Mouse (Mus musculus) hindlimb bud, embryonic 11.5 days (tissue): ENCODE measurements around the gene Mthfd1l.

Experiments used
- DNase-seq: peaks from one replicate; pipeline ENCODE4 v3.0.0-alpha.2; 2012; ENCODE audit warnings: low read depth, low spot score; ENCODE audit errors: extremely low spot score

Mthfd1l gene

DNA sequence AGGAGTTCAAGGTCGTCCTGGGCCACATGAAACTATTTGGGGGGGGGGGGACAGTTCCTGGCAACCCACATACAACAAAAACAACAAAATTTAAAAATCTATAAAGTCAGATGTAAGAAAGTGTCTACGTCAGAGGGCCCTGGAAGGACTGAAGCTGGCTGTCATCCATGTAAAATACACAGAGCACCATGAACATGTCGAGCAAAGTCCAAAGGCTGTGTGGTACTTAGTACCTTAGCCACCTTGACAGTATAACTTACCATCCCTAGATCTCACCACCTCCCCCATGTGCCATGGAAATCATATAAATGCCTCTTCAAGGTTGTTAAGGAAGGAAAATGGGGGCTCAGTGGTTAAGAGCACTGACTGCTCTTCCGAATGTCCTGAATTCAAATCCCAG, 174.0 kb downstream of the Mthfd1l start:
- DNase-seq: no peak

DNA sequence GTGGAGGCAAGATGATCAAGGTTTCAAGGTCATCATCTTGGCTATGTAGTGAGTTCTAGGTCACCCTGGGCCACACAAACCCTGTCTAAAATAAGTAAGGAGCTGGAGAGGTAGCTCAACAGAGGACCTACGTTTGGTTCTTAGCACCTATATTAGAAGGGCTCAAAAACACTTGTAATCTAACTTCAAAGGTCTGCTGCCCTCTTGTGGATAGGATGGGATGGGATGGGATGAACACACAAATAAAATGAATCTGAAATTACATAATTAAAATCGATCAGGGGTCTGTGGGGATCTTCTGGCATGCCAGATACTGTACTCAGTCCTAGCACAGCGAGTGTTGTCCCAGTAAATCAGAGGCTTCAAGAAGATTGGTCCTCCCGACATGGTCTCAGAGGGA, 178.2 kb downstream of the Mthfd1l start:
- no peak for DNase-seq

DNA sequence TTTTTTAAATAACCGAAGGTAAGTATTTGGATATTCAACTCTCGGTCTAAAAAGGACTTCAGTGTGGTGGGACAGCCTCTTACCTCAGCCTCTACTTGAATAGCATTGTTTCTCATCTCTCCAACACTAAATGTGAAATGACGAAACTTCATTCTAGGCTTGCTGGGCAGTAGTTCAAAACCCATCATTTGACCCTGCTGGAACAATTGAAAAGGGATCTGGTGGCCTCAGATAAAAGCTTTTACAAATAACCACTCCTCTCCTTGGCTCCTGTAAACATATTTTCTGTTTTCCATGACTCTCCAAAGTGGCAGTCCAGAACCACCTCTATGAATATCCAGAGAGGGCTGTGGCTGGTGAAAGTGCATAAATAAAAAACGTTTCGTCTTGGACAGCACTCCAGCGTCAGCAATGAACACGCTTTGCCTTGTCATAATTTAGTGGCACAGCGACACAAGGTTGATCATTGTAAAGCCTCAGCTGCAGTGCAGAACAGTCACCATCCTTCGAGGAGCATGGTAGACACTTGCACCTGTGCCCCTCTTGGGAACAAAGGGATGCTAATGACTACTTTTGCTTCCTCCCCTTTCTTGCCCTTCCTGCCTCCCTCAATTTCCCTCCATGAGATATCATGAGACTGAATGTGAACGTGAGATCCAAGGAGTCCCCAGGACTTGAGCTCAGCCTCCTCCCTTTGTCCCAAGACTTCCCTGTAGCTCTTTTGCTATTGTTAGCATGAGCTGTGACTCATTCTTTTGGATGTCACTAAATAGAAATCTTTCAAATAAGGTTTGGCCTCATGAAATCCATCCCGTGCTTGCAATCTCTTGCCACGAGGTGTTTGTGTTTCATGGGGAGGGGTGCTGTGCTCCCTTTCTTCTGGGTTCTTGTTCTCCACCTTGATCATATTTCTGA, 179.2 kb downstream of the Mthfd1l start:
- DNase-seq: no peak

DNA sequence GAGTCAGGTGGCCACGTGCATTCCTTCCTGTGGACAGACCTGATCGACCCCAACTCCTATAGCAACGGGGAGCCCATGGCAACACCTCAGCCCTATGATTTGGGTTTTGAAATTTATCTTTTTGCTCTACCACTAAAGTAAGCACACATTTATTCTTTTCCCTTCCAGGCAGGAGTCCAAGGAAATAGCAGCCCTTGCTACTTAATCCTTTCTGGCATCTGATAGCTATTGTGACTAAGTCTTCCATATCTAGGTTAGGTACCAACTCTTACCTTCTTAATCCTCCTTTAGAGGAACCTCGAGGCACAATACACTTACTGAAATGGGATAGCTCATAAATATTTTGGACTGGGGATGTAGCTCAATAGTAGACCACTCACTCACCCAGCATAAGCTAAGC, 180.1 kb downstream of the Mthfd1l start:
- no peak for DNase-seq

DNA sequence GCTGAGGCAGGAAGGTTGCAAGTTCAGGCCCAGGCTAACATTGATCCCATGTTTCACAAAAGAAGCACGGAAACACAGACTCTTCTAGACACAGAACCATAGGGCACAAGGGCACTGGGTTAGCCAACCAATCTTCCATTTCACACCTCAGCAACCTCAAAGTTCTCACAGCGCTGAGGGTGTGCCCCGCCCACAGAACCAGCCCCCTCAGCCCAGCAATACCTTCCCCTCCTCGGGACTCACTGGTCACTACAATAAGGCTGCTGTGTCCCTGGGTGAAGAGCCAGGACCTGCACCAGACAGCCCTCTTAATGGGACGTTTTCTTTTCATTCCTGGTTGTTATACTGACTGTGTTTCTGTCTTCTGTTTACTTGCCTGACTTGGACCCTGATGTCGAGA, 181.1 kb downstream of the Mthfd1l start:
- no peak for DNase-seq

DNA sequence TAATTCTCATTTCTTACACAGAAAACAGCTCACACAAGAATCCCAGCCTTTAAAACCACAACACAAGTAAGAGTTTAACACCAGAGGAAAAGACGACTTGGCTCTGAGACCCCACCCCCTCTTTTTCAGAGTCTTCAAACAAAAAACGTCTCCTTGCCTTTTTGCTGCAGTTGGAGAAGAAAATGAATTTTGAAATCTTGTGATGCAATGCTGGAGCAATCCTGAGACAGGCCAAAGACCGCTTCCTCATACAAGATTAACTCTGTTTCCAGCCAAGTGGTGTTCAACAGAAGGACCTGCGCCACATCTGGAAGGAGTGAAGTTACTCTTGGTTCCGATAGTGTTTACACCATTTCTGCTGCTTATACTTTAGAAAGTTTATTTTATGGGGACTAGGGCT, 182.6 kb downstream of the Mthfd1l start:
- DNase-seq: no peak

DNA sequence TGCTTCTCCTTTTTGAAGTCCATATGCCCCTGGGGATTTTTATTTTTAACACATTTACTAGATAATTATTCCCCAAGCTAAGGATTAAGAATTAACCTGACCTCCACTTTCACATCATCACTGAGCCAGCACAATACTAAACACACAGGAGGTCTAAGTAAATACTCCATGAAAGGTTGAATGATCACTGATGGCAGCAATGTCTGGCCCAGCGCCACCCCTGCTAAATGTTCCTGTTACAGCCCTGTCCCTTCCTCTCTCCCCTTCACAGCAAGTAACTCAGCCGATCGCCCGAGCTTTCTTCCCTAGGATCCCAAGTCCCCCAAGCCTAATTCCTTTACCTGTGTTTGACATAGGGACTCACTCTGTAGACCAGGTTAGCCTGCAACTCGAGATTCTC, 185.6 kb downstream of the Mthfd1l start:
- no peak for DNase-seq

DNA sequence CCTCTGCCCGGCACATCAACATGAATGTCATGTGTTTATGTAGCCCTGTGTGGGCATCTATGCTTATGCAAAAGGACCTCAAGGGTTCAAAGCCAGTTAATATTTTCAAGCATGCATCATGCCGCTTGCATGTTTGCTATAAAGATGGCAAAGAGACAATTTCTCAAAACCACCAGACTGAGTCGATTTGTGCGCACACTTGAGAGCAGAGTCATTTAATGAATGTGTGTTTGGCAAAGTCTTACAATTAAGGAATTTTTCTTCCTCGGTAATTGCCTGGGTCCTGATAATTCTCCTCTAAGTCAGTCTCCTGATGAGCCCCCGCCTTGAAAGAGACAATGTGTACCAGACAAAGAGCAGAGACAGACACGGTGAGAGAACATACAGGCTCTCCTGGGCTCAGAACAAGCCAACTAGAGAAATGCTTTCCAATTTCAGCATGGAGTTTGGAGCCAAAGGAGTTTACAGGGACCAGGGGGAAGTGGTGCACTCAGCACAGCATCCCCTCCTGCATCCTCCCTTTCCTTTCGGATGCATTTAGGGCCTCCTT, 186.7 kb downstream of the Mthfd1l start:
- DNase-seq: no peak

DNA sequence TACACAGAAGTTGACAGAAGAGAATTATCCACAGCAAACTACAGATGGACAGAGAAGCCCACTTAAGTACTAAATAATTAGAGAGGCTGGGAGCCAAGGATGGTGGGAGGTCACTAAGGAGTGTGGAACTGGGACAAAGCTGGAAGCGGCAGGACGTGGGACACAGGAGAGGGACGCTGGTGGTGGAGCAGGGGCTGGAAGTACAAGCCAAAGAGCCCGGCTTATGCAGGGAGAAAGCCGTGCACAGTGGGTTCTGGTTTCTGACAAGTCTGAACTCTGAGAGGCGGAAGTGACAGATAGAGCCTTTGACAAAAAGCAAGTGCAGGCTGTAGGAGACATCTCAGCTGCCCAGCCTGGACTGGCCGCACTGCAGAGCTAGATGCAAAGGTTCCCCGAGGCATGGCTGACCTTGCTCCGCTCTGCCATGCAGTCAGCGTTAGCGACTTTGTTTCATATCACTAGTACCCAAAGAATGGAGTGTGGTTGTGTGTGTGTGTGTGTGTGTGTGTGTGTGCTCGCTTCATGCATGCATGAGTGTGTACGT, 187.4 kb downstream of the Mthfd1l start:
- no peak for DNase-seq

DNA sequence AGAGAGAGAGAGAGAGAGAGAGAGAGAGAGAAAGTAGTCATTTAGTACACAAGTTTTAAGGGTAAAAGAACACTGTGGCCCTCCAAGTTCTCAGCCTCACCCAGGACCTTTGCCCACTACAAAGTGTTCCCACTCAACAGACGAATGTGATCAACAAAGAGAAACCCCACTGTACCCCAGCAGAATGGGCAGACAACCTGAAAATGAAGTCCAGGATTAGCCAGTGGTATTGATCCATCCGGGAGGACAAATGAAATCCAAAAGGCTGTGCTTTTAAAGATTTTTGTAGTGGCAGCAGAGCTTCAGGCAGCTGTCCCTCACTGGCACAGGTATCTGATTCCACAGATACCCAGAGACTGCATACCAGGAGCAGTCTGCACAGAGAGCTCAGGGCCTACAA, 189.1 kb downstream of the Mthfd1l start:
- DNase-seq: no peak

DNA sequence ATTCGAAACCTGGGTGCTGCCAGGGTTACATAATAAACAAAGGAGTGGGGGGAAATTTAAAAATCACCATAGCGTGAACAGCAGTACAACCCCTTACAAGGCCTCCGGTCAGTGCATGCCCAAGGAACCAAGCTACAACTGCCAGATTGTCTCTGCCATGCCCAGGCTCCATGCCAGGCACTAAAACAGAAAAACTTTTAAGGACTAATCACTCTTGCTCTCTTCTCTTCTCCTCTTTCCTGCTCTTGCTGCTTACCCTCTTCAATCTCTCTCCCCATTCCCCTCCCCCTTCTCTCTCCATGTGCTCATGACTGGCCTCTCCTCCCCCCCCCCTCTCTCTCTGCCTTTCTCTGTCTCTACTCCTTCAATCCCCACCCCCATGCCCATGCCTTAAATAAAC, 190.1 kb downstream of the Mthfd1l start:
- no peak for DNase-seq

DNA sequence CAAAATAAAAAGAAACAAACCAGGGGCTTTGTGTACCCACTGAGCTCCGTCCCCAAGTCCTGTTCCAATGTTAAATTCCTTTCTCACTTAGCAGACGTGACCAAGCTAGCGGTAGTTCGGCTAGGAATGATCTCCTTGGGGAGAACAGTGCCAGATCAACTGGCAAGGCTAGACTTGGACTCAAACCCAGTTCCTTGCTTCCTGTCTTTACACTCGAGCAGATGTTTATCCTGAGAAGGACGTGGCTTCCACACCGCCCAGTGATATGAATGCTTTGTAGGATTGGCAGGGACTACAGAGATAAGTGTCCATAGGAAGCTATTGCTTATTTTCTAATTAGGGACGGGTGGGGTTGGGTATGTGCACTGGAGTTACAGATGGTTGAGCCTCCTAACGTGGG, 191.8 kb downstream of the Mthfd1l start:
- DNase-seq: no peak

DNA sequence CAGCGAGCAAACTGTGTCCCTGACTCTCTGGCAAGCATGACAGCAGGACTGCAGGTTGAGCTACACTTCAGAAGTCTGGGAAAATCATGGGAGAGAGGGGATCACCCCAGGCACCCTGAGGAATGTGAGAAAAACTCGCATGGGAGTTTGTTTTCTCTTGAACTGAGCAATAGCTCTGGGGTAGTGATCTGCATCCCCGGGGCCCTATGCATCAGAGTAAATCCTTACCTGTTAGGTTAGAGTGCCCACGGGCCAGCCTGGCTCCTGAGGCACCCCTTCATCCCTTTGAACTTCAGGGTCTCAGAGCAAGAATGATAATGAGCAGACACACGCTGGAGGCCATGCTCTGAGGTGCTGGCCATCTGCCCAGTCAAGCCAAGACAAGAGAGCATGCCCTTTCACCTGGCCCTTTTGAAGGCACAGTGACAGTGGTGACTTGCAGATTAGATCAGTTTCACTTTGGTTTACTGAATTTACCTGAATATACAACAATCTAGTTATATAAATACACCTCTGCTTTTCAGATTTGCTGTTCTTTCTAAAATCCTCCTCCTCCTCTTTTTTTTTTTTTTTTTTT, 195.4 kb downstream of the Mthfd1l start:
- DNase-seq: no peak

DNA sequence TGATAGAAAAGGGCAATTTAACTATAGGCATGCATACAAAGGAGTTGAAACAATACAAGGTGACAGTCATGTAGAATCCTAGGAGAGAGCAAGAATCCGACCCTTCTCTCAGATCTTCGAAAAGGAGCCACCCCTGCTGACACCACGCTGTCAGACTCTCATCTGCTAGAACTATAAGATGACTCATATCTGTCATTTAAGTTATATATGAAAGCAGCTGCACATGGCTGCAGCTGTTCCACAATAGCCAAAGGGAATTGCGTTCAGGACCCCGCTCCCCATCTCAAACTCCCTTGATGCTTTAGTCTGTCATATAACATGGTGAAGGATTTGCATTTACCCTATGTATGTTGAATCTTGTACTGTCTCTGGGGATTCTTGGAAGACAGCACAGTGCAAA, 201.3 kb downstream of the Mthfd1l start:
- no peak for DNase-seq

DNA sequence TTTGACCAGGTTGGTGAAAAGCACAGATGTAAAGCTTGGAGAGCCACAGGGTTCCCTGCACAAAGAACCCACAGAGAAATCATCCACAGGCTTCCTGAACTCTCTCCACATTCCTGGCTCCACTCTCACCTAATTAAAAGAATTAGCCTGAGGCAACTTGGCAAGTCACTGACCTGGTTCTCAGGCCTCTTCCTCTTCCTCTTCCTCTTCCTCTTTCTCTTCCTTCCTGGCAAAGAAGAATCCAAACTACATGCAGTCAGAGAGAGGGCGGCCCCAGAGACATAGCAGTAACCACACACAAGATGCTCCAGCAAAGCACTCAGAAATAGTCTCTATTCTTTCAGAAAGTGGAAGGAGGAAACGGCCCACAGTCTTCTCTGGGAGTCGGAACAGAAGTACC, 201.8 kb downstream of the Mthfd1l start:
- DNase-seq: no peak

DNA sequence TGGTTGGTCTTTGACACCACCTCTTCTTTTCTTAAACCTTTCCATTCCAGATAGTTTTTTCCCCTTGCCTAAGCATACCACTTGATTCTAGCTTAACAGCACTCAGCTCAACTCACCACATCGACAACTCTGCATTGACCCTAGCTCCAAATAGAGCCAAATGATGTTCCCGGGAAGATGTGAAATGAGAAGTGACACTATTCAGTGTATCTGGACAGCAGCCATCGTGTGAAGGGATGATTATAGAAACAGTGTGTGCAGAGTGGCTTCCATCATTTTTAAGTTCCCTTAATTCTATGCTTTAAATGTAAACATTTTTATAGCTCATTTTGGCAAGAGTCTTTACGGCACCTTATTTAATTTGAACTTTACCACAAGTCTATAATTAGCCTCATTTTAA, 204.4 kb downstream of the Mthfd1l start:
- DNase-seq: no peak

DNA sequence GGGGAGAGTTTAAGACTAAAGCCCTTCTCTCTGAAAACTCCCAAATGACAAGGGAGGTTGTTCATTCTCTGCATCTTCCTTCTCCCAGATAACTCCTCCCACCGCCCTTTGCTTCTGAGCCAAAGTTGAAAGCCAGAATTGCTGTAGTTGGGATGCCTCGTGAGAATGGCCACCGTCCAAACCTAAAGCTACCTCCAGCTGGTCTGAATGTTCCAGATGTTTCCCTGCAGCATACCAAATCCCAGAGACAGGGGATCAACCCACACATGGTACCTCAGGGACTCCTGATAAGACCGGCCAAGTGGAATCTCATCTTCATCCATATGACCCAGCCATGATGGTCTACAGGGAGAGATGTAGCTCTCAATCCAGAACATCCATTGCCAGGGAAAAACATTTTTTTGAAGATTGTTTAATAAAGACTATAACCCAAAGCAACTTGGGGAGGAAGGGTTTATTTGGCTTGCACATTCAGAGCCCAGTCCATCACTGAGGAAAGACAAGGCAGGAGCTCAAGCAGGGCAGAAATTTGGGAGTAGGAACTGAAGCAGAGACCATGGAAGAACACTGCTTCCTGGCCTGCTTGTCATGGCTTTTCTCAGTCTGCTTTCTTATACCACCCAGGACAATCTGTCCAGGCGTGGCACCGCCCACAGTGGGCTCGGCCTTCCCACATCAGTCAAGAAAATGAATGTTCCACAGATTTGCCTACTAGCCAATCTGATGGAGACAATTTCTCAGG, 206.3 kb downstream of the Mthfd1l start:
- DNase-seq: no peak

DNA sequence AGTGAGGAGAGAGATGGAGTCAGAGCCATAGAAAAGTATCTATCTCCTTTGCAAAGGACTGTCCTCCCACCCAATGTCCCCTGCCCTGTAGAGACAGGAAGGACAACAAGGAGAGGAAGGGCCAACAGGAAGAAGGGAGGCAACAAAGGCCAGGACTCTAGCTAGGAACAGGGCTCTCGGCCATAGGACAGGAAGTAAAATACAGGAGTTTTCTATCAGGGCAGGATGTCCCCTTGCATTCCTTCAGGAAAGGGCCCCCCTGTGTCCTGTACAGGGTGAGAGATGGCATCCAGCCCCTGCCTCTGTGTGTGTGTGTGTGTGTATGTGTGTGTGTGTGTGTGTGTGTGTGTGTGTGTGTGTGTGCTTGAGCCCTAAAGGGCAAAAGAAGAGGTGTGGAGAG, 209.0 kb downstream of the Mthfd1l start:
- no peak for DNase-seq

DNA sequence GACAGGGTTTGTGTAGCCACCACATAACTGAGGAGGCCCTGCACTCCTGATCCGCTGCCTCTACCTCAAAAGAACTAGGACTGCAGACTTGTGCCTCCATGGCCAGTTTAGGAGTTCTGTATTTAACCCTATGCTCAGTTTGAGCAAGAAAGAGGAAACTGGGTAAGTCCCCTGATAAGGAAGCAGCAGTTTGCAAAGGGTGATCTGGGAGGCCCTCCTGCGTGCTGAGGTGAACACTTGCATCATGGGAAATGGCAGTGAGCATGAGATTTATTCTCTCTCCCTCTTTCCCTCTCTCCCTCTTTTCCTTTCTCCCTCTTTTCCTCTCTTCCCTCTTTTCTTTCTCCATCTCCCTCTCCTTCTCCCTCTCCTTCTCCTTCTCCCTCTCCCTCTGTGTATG, 209.5 kb downstream of the Mthfd1l start:
- no peak for DNase-seq

DNA sequence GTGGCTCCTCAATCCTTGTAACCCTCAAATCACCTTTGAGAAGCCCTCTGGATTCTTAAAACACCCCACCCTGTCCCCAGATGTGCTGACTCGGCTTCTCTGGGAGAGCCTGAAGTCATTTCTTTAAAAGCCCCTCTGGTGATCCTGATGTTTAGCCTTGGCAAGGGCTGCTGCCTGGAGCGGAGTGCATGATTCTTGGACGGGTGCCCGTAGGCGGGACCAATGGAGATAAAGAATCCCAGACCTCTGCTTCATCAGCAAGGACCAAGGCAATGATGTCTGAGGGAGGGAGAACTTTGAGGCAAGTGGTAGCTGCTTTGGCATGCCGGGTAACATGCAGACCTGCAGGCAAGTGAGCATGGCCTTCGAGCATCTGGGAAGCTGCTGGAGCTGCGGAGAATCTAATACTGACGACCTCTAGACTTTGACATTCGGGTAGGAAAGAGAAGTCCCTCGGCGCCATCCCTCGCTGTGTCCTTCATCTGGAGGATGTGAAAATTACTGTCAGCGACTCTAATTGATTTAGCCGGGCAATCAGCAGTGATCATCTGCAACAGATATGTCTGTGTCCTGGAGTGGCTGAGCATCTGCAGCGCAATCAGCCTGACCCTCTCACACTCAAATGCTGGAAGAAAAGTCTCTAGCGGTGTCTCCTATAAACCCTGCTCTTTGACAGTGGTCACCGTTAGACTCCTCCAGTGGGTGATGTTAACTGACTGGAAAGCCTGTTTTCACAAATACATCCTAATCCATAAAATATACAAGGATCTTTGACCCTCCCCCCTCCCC, 215.9 kb downstream of the Mthfd1l start:
- no peak for DNase-seq

DNA sequence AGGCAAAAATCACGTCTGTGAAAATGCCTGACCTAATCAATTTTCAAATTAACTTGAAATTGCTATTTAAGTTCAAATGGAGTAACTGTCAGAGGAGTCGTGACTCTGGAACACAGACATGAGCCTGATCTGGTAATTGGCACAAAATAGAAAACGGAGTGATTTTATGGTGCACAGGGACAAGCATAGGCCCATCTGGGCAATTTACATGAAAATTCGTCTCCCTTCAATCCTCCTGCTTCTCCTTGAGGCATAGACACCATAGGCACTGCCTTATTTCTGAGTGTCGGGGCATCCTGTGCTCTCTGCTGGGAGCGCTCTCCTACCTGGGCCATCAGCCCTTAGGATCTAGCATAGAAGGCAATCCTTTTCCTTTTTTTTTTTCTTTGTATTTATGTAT, 216.5 kb downstream of the Mthfd1l start:
- DNase-seq: no peak
